Mouse (Mus musculus): ENCODE measurements at regions not wholly inside any gene's neighbourhood (a gene's known extent, or its start where the extent isn't known, plus 50 kb on each side); places are given as distances from the start of the nearest gene placed in this dataset.

GRCm38 (mm10) chr5:53408235-53408634 lies 57.7 kb upstream of the Rbpj start:
- 0 out of 2 replicates have a peak, but pooled peaks cover 4% of the 10 kb centered on the region for H3K4me1 ChIP-seq (replicated peaks)
- H3K36me3 ChIP-seq: no peaks in the 10 kb centered on the region
- no peak overlapping the region for H3K9ac ChIP-seq
- WGBS: 86% methylated on average over 2 of the region's 2 CpGs
- H3K4me2 ChIP-seq: no peak overlapping the region
- H3K27me3 ChIP-seq (replicated peaks): peaks cover 3% of the 10 kb centered on the region; the same call in 1 of the 2 replicates
- no peaks in the 10 kb centered on the region for H3K9me3 ChIP-seq (replicated peaks)
- no peak overlapping the region for H3K27ac ChIP-seq (ENCODE audit: poor library complexity, severe bottlenecking)
- no peak for ATAC-seq (ENCODE audit: insufficient number of reproducible peaks, low FRiP score)
- no peak overlapping the region for H3K4me3 ChIP-seq

- no peak overlapping the region for H3K27ac ChIP-seq (ENCODE audit: poor library complexity, severe bottlenecking)
- H3K9me3 ChIP-seq (replicated peaks): no peaks in the 10 kb centered on the region
- no peak for ATAC-seq (ENCODE audit: insufficient number of reproducible peaks, low FRiP score)
- no peak overlapping the region for H3K4me3 ChIP-seq
- H3K9ac ChIP-seq: no peak overlapping the region
- 63% methylated on average over 3 of the region's 3 CpGs for WGBS
- H3K27me3 ChIP-seq (replicated peaks): 0 out of 2 replicates have a peak, but pooled peaks cover 3% of the 10 kb centered on the region
- H3K4me1 ChIP-seq (replicated peaks): 0 out of 2 replicates have a peak, but pooled peaks cover 4% of the 10 kb centered on the region
- H3K4me2 ChIP-seq: no peak overlapping the region
- H3K36me3 ChIP-seq: no peaks in the 10 kb centered on the region
Measured at GRCm38 (mm10) chr5:53409740-53410139, 56.2 kb upstream of the Rbpj start.

DNA sequence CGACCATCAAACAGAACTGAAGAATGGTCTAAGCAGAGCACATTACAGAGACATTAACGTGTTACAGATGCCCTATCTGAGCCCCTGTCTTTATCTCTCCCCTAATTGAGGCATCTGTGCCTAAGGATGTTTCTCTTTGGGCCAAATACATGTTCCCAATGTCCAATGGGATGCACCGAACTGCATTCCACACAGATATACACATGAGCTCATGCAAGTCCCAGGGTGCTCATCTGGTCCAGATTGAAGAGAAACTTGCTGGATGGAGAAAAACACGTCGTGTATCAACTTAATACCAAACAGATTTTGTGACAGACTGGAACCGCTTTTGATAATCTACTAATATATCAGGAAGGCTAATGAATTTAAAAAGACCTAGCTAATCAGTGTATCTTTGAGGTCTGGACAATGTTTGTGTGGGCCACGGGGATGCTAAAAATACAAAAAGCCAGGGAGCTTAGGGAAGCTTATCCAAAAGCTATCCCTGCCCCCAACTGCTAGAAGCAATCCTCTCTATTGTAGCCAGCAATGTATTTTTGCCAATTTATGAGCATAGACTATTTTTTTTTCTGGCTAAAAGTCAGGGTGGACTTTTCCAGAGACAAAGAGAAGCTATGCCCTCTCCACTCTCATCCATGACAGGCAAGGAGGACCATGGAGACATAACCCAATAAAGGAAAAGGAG lies 53.4 kb upstream of the Rbpj start:
- 58% methylated on average over 7 of the region's 7 CpGs for WGBS
- no peak overlapping the region for H3K4me3 ChIP-seq
- H3K27ac ChIP-seq (ENCODE audit: poor library complexity, severe bottlenecking): no peak overlapping the region

GRCm38 (mm10) chr5:53413677-53414076 lies 52.3 kb upstream of the Rbpj start:
- no peaks in the 10 kb centered on the region for H3K36me3 ChIP-seq
- H3K27me3 ChIP-seq (replicated peaks): 0 out of 2 replicates have a peak, but pooled peaks cover 3% of the 10 kb centered on the region
- H3K9me3 ChIP-seq (replicated peaks): no peaks in the 10 kb centered on the region
- whole genome bisulfite sequencing: 77% methylated on average over 3 of the region's 3 CpGs
- ATAC-seq (ENCODE audit: insufficient number of reproducible peaks, low FRiP score): no peak
- H3K27ac ChIP-seq (ENCODE audit: poor library complexity, severe bottlenecking): no peak overlapping the region
- H3K4me3 ChIP-seq: no peak overlapping the region
- H3K4me2 ChIP-seq: no peak overlapping the region
- H3K4me1 ChIP-seq (replicated peaks): 0 out of 2 replicates have a peak, but pooled peaks cover 4% of the 10 kb centered on the region
- no peak overlapping the region for H3K9ac ChIP-seq

More for the DNA sequence above, 53.4 kb upstream of the Rbpj start:
- Histone ChIP-seq H3K4me1 (replicated peaks) (0 out of 2 replicates have a peak, but pooled peaks cover 4% of the 10 kb centered on the region), H3K9me3 (replicated peaks) (no peaks in the 10 kb centered on the region), H3K4me2 (no peak overlapping the region), H3K27me3 (replicated peaks) (0 out of 2 replicates have a peak, but pooled peaks cover 3% of the 10 kb centered on the region), H3K9ac (no peak overlapping the region), H3K36me3 (no peaks in the 10 kb centered on the region)
- no peak for ATAC-seq (ENCODE audit: insufficient number of reproducible peaks, low FRiP score)

GRCm38 (mm10) chr5:53415472-53415871 lies 50.5 kb upstream of the Rbpj start:
- Histone ChIP-seq H3K27me3 (replicated peaks) (0 out of 2 replicates have a peak, but pooled peaks cover 7% of the 10 kb centered on the region), H3K4me3 (no peak overlapping the region)
- 63% methylated on average over 2 of the region's 2 CpGs for WGBS

More at GRCm38 (mm10) chr5:53415472-53415871, 50.5 kb upstream of the Rbpj start:
- no peak overlapping the region for H3K27ac ChIP-seq (ENCODE audit: poor library complexity, severe bottlenecking)
- 0 out of 2 replicates have a peak, but pooled peaks cover 4% of the 10 kb centered on the region for H3K4me1 ChIP-seq (replicated peaks)
- no peaks in the 10 kb centered on the region for H3K36me3 ChIP-seq
- no peaks in the 10 kb centered on the region for H3K9me3 ChIP-seq (replicated peaks)
- H3K4me2 ChIP-seq: no peak overlapping the region
- ATAC-seq (ENCODE audit: insufficient number of reproducible peaks, low FRiP score): no peak
- H3K9ac ChIP-seq: no peak overlapping the region

Measured in heart, embryonic 12.5 days (tissue).